Mouse (Mus musculus) megakaryocyte, embryonic 14.5 days (primary cell): ENCODE measurements around the gene Inpp5a. TPM values are rescaled to one million over a fixed set of nuclear protein-coding genes. Genes with fewer than 3 reads are reported as not detected.
A peak's percentile ranks its signal among the peaks of the same experiment; 100 is the strongest.

Source experiments
- H3K27me3 ChIP-seq: replicated peaks from 2 replicates; pipeline ENCODE3; 2012; ENCODE audit warnings: inconsistent platforms
- H3K36me3 ChIP-seq: replicated peaks from 2 replicates; pipeline ENCODE3; 2012; ENCODE audit warnings: low read length, inconsistent platforms, mixed read lengths
- H3K4me1 ChIP-seq: 2 replicates; pipeline ENCODE4 v1.6.1; 2012; ENCODE audit warnings: inconsistent platforms
- H3K4me3 ChIP-seq: replicated peaks from 2 replicates; pipeline ENCODE3; 2012; ENCODE audit warnings: moderate library complexity, mild to moderate bottlenecking, inconsistent platforms
- H3K9me3 ChIP-seq: 2 replicates; pipeline ENCODE4 v1.6.1; 2012; ENCODE audit warnings: inconsistent platforms
- FLI1 ChIP-seq: IDR thresholded peaks from 2 replicates; pipeline ENCODE4 v1.6.1; 2012; ENCODE audit warnings: low read length, inconsistent platforms, mixed read lengths
- GATA1 ChIP-seq: IDR thresholded peaks from 3 replicates; pipeline ENCODE4 v1.6.1; 2012; ENCODE audit warnings: mixed read lengths, low read length, inconsistent platforms, borderline replicate concordance
- polyA plus RNA-seq: library from polyadenylated mRNA; stranded (reverse); fragments of >175 nt; gene quantifications from 2 replicates; pipeline ENCODE4 v1.2.3, GENCODE M21; 2012; ENCODE audit warnings: low replicate concordance; ENCODE audit not compliant: insufficient read depth

The Inpp5a gene
- polyA plus RNA-seq, 1 experiment = 95.0 TPM

- H3K9me3 ChIP-seq = no peaks in the 10 kb centered on the region
These were observed 62.8 kb downstream of the Inpp5a start for GRCm38 (mm10) chr7:139451711-139452110.

GRCm38 (mm10) chr7:139452199-139452598 is 63.3 kb downstream of the Inpp5a start:
- TF ChIP-seq FLI1 (no peak), GATA1 (no peak)
- Histone ChIP-seq H3K27me3 (no peaks in the 10 kb centered on the region), H3K4me3 (no peak overlapping the region), H3K9me3 (no peaks in the 10 kb centered on the region), H3K36me3 (peaks cover 82% of the 10 kb centered on the region), H3K4me1 (peaks cover 93% of the 10 kb centered on the region)

More at GRCm38 (mm10) chr7:139451711-139452110, 62.8 kb downstream of the Inpp5a start:
- Histone ChIP-seq H3K4me1 (peaks cover 93% of the 10 kb centered on the region), H3K36me3 (peaks cover 82% of the 10 kb centered on the region), H3K4me3 (no peak overlapping the region), H3K27me3 (no peaks in the 10 kb centered on the region)
- no peak for TF ChIP-seq GATA1
- TF ChIP-seq FLI1 = no peak

- peaks cover 84% of the 10 kb centered on the region for H3K36me3 ChIP-seq
- H3K9me3 ChIP-seq = no peaks in the 10 kb centered on the region
- H3K4me3 ChIP-seq = peak overlapping the region; percentile 36
- peaks cover 97% of the 10 kb centered on the region for H3K4me1 ChIP-seq
- no peak for TF ChIP-seq GATA1
- TF ChIP-seq FLI1 = no peak
- no peaks in the 10 kb centered on the region for H3K27me3 ChIP-seq
These were observed 64.3 kb downstream of the Inpp5a start for GRCm38 (mm10) chr7:139453198-139453597.

- Histone ChIP-seq H3K36me3 (peaks cover 90% of the 10 kb centered on the region), H3K9me3 (no peaks in the 10 kb centered on the region), H3K4me3 (no peak overlapping the region), H3K4me1 (peaks cover 99% of the 10 kb centered on the region), H3K27me3 (no peaks in the 10 kb centered on the region)
- TF ChIP-seq FLI1 = no peak
These were observed 65.4 kb downstream of the Inpp5a start for GRCm38 (mm10) chr7:139454285-139454684.

GRCm38 (mm10) chr7:139456759-139457158 is 67.8 kb downstream of the Inpp5a start:
- H3K27me3 ChIP-seq = no peaks in the 10 kb centered on the region
- H3K36me3 ChIP-seq = peaks cover 91% of the 10 kb centered on the region
- H3K4me3 ChIP-seq = no peak overlapping the region
- no peaks in the 10 kb centered on the region for H3K9me3 ChIP-seq
- no peak for TF ChIP-seq FLI1
- no peak for TF ChIP-seq GATA1
- H3K4me1 ChIP-seq = peaks cover 86% of the 10 kb centered on the region

- Histone ChIP-seq H3K9me3 (no peaks in the 10 kb centered on the region), H3K27me3 (no peaks in the 10 kb centered on the region), H3K36me3 (peaks cover 83% of the 10 kb centered on the region), H3K4me3 (no peak overlapping the region), H3K4me1 (peaks cover 86% of the 10 kb centered on the region)
- TF ChIP-seq GATA1 (no peak), FLI1 (no peak)
These were observed 72.4 kb downstream of the Inpp5a start for GRCm38 (mm10) chr7:139461344-139461743.

- H3K36me3 ChIP-seq = peaks cover 75% of the 10 kb centered on the region
- H3K9me3 ChIP-seq = no peaks in the 10 kb centered on the region
- H3K27me3 ChIP-seq = no peaks in the 10 kb centered on the region
- no peak overlapping the region for H3K4me3 ChIP-seq
- peaks cover 86% of the 10 kb centered on the region for H3K4me1 ChIP-seq
- TF ChIP-seq GATA1 = no peak
- no peak for TF ChIP-seq FLI1
These were observed 73.2 kb downstream of the Inpp5a start for GRCm38 (mm10) chr7:139462142-139462541.

- Histone ChIP-seq H3K4me3 (peak overlapping the region; percentile 81), H3K4me1 (peaks cover 99% of the 10 kb centered on the region)
- TF ChIP-seq GATA1 = no peak
- no peak for TF ChIP-seq FLI1
These were observed 76.6 kb downstream of the Inpp5a start for GRCm38 (mm10) chr7:139465538-139465937.

GRCm38 (mm10) chr7:139466484-139467176 is 77.7 kb downstream of the Inpp5a start:
- Histone ChIP-seq H3K36me3 (peaks cover 74% of the 10 kb centered on the region), H3K9me3 (no peaks in the 10 kb centered on the region), H3K4me3 (peak overlapping the region; percentile 88), H3K27me3 (no peaks in the 10 kb centered on the region), H3K4me1 (peaks cover 100% of the 10 kb centered on the region)
- no peak for TF ChIP-seq FLI1
- no peak for TF ChIP-seq GATA1

More at GRCm38 (mm10) chr7:139465538-139465937, 76.6 kb downstream of the Inpp5a start:
- Histone ChIP-seq H3K27me3 (no peaks in the 10 kb centered on the region), H3K9me3 (no peaks in the 10 kb centered on the region), H3K36me3 (peaks cover 71% of the 10 kb centered on the region)

- Histone ChIP-seq H3K4me1 (peaks cover 100% of the 10 kb centered on the region), H3K36me3 (peaks cover 74% of the 10 kb centered on the region), H3K9me3 (no peaks in the 10 kb centered on the region), H3K27me3 (no peaks in the 10 kb centered on the region), H3K4me3 (peak overlapping the region; percentile 88)
- TF ChIP-seq GATA1 = no peak
- TF ChIP-seq FLI1 = no peak
These were observed 78.4 kb downstream of the Inpp5a start for GRCm38 (mm10) chr7:139467177-139467895.
